Mouse (Mus musculus): ENCODE data around the gene Jmjd8. TPM values are rescaled to one million over a fixed set of nuclear protein-coding genes. Genes with fewer than 3 reads are reported as not detected.

The Jmjd8 gene
- total RNA-seq, 2 experiments from 2014 or later, result 31.0 to 35.5 TPM

Other genes starting within 250 kb of the Jmjd8 start
- gene Lmf1, start 249.8 kb upstream of the Jmjd8 start, total RNA-seq (2023), result 10 to 100 TPM; 34.5 to 42.6 TPM
- gene Gng13, start 111.7 kb upstream of the Jmjd8 start, total RNA-seq (2023), result not detected
- gene Chtf18, start 101.4 kb upstream of the Jmjd8 start, total RNA-seq (2023), result 1 to 10 TPM; 6.7 to 8.5 TPM
- 1 to 10 TPM; 7.5 to 7.7 TPM for gene Rpusd1, start 101.2 kb upstream of the Jmjd8 start, total RNA-seq (2023)
- gene Mslnl, start 92.8 kb upstream of the Jmjd8 start, total RNA-seq (2023), result not detected
- 1 to 10 TPM in 1 of 2 experiments, not detected in 1; 1.2 TPM for gene Msln, start 74.5 kb upstream of the Jmjd8 start, total RNA-seq (2023)
- 10 to 100 TPM; 43.3 to 45.9 TPM for gene Narfl, start 55.1 kb upstream of the Jmjd8 start, total RNA-seq (2023)
- gene Haghl, start 43.2 kb upstream of the Jmjd8 start, total RNA-seq (2023), result 10 to 100 TPM; 17.7 to 28.0 TPM
- under 1 TPM in 1 of 2 experiments, not detected in 1; 0.32 TPM for gene Ccdc78, start 42.3 kb upstream of the Jmjd8 start, total RNA-seq (2023)
- 10 to 100 TPM; 50.2 to 61.0 TPM for gene Fam173a, start 36.0 kb upstream of the Jmjd8 start, total RNA-seq (2023)
- gene AC134908.4, start 33.2 kb upstream of the Jmjd8 start, total RNA-seq (2023), result not detected
- gene Metrn, start 31.7 kb upstream of the Jmjd8 start, total RNA-seq (2023), result 10 to 100 TPM; 13.3 to 17.5 TPM
- not detected for gene Fbxl16, start 19.8 kb upstream of the Jmjd8 start, total RNA-seq (2023)
- 10 to 100 TPM; 18.9 TPM for gene Wdr24, start 5.2 kb upstream of the Jmjd8 start, total RNA-seq (2023)
- 10 to 100 TPM; 69.1 to 78.8 TPM for gene Stub1, start 4.5 kb downstream of the Jmjd8 start, total RNA-seq (2023)
- gene Rhbdl1, start 8.4 kb downstream of the Jmjd8 start, total RNA-seq (2023), result 1 to 10 TPM; 1.8 to 4.8 TPM
- gene Gm20683, start 12.9 kb downstream of the Jmjd8 start, total RNA-seq (2023), result 1 to 10 TPM; 3.6 to 4.6 TPM
- gene Rhot2, start 16.0 kb downstream of the Jmjd8 start, total RNA-seq (2023), result 10 to 100 TPM; 77.3 to 80.7 TPM
- 10 to 100 TPM; 25.1 to 32.9 TPM for gene Wdr90, start 32.6 kb downstream of the Jmjd8 start, total RNA-seq (2023)
- 1 to 10 TPM; 3.2 to 4.2 TPM for gene Mcrip2, start 39.9 kb downstream of the Jmjd8 start, total RNA-seq (2023)
- gene Mettl26, start 46.2 kb downstream of the Jmjd8 start, total RNA-seq (2023), result 10 to 100 TPM; 21.0 to 33.3 TPM
- 1 to 10 TPM; 6.7 to 6.9 TPM for gene Wfikkn1, start 52.0 kb downstream of the Jmjd8 start, total RNA-seq (2023)
- gene Rab40c, start 90.9 kb downstream of the Jmjd8 start, total RNA-seq (2023), result 10 to 100 TPM; 27.3 to 37.8 TPM
- gene Pigq, start 116.1 kb downstream of the Jmjd8 start, total RNA-seq (2023), result 10 to 100 TPM; 84.4 to 92.2 TPM
- not detected for gene Nhlrc4, start 116.1 kb downstream of the Jmjd8 start, total RNA-seq (2023)
- not detected for gene A930017K11Rik, start 123.7 kb downstream of the Jmjd8 start, total RNA-seq (2023)
- 10 to 100 TPM; 42.6 to 48.1 TPM for gene Capn15, start 156.9 kb downstream of the Jmjd8 start, total RNA-seq (2023)
- 10 to 100 TPM; 10.4 to 11.9 TPM for gene Rab11fip3, start 240.7 kb downstream of the Jmjd8 start, total RNA-seq (2023)